Mouse (Mus musculus) brain, adult 2 months (tissue): ENCODE measurements around the gene Pth1r.
A peak's percentile ranks its signal among the peaks of the same experiment; 100 is the strongest.

Experiments
- DNase-seq: peaks from one replicate; pipeline ENCODE4 v3.0.0; 2011; ENCODE audit warnings: low read depth, low spot score

Pth1r gene

DNA sequence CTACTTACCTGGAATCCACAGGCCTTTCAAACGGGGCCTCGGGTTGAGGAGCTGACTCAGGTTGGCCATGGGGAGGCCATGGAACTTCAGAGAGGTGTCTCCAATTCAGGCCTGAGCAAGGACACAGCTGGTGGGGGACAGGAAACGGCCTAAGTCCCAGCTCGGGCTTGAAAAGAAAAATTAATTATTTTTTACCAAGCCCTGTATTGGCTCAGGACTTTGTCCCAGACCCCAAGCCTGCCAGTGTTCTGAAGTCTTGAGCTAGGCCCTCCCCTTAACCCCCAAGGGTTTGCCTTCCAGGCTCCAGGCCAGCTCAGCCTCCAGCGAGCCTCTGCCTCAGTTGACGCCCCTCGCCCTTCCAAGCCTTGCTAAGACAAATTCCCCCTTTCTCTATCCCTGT, at the start of gene Pth1r:
Gene Pth1r, minus strand, starts transcription at position 185 of the 400 bp plus-strand sequence.
- DNase-seq, result no peak

- DNase-seq, result peak; percentile 16
Observed at GRCm38 (mm10) chr9:110790462-110790861, 43.5 kb upstream of the Pth1r start.

DNA sequence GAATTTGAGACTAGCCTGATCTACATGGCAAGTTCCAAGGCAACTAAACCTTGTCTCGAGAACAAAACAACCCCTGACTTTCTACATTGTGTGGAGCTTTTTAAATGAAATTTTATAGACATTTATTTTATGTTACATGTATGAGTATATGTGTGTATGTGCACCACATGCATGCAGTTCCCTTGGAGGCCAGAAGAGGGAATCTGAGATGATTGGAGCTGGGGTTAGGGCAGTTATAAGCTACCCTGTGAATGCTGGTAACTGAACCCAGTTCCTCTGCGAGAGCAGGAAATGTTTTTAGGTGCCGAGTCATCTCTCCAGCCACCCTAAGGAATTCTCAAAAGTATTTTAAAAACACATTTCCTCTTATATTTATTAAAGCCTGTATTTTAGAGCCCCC, 41.2 kb upstream of the Pth1r start:
- DNase-seq, result no peak

DNA sequence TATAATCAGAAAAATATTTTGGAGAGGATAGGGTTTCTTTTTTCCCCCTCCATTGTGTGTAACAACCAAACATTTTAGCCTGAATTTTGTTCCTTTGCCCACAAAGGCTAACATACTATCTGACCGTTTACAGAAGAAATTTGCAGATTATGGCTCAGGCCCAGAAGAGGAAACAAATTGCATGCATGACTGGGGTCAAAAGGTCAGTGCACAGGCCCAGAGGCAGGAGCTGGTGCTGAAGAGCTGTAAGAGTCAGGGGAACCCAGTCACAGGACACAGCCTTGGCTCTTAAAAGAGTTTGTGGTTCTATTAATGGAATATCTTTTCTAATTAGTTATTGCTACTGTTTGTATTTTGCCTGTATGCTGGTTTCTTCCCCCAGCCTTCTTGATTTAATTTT, 36.7 kb upstream of the Pth1r start:
- no peak for DNase-seq

GRCm38 (mm10) chr9:110781731-110782130, 34.8 kb upstream of the Pth1r start:
- peak; percentile 75 for DNase-seq

- peak; percentile 94 for DNase-seq
Observed at GRCm38 (mm10) chr9:110781256-110781721, 34.3 kb upstream of the Pth1r start.

GRCm38 (mm10) chr9:110779242-110779913, 32.4 kb upstream of the Pth1r start:
- peak; percentile 15 for DNase-seq

GRCm38 (mm10) chr9:110778559-110778958, 31.6 kb upstream of the Pth1r start:
- DNase-seq, result no peak

DNA sequence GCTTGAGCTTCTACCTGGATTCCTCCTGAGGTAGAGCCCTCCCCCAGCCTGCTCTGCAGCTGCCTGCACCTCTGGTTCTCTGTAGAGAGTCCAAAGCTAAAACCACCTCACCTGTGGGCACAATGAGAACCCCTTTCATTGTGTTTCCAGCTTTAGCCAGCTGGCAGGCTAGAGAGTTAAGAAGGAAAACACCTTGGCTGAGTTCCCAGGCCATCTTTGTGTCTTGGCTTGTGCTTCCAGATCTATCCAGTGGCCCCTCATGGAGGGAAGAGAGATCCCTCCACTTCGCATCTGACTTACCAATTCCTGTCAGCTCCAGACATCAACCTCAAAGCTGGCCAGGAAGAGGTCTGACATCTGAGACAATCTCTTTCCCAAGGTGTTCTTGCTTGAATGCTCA, 31.2 kb upstream of the Pth1r start:
- no peak for DNase-seq

- no peak for DNase-seq
Observed at GRCm38 (mm10) chr9:110775269-110776022, 28.5 kb upstream of the Pth1r start.

DNA sequence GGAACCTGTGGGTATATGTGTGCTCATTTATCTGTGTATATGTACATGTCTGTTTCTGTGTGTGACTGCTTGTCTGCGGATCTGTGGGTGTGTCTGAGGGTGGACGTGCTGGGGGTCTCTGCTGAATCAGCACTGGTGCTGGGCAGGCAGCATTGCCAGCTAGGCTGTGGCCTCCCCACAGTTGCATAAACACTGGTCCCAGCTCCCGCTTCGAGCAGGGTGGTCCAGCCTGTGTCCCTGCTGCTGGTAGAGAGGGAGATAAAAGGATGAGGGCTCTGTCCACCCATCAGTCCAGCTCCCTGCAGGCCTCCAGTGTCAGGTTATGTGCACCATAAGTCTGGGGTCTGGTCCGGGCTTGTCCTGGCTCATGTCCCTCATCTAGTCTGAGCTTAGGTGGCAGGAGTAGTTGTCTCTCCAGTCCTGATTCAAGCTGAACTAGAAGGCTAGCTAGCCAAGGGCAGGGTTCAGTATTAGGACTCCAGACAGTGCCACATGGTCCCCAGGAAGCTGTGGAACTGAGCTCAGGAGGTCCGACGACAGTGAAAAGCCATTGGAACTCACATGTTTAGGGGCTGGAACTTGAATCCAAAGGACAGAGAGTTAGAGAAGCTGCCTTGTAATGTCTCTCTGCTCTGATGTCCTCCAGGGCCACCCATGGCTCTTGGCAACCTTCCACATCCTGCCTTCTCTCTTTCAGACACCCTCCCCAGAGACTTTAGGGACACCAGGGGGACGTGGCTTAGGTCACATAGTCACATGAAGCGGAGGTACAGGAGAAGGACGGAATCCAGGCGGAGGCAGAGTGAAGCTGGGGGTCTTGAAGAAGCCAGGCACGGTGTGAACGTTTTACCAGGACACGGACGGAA, 27.7 kb upstream of the Pth1r start:
- no peak for DNase-seq

DNA sequence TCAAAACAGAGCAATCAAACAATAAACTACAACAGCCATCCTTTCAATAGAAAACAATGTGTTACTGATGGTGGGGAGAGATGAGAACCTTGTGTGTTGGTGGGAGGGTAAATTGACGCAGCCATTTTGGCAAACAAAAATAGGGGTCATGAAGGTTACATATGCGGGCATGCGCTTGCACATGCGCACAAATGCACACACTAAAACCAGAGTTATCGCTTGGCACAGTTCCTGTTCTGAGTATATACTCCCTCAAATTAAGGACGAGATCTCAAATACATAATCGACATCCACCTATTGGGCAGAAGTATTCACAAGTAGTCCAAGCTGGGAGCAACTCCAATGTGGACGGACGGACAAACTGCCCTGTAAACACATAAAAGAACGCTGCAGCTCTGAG, 25.4 kb upstream of the Pth1r start:
- DNase-seq, result no peak

GRCm38 (mm10) chr9:110763405-110763804, 16.5 kb upstream of the Pth1r start:
- DNase-seq, result no peak

- no peak for DNase-seq
Observed at GRCm38 (mm10) chr9:110762763-110763162, 15.8 kb upstream of the Pth1r start.

DNA sequence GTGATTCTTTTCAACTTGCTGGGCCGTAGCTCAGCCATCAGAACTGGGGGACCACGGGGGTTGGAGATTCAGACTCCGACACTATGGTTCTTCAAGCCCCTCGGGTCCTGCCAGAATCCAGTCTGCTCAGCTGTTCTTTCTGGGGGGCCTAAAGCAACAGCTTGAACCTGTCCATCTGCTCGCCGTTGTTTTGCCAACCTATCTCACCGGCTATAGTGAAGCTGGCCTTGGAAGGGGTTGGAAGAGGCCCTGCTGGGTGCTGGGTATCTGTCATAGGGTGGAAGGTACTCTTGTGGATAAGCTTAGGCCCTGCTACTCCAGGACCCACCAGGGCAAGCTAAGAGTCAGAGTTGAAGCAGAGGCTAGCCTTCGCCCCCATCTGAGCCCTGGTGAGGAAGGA, 13.9 kb upstream of the Pth1r start:
- no peak for DNase-seq

DNA sequence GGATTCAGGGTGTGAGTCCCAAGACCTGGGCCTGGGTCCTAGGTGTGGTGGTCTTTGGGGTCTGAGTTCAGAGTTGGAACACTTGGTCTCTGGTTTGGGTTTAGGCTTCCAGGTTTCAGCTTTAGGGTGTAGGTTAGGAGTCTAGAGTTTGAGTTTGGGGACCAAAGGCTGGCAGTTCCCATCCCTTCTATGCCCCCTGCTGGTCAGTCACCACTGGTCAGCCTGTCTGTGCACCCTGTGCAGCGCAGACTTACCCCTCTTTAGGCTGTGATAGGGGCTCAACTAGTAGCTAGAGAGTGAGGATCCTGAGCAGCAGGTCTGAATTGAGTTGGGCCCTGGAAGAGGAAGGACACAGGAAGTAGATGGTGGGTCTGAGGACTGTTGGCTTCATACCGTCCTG, 12.3 kb upstream of the Pth1r start:
- peak; percentile 43 for DNase-seq

DNA sequence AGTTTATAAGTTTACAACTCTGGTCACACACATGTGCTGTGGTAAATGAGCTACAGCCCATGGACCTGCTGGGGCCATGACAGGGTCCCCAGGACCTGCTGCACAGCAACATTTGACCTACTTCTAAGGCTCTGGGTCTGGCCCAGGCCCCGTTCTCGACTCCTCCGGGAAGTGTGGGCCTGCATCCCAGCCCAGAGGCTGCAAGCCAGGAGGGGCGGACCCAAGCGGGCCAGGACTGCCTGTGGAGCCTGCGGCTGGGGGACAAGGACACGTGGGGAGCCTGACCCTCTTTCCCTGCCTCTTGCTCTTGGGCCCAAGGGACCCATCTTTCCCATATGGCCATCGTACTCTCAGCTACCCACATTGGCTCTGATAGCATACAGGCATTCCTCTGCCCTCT, 11.7 kb upstream of the Pth1r start:
- peak; percentile 9 for DNase-seq

- DNase-seq, result no peak
Observed at GRCm38 (mm10) chr9:110757816-110758215, 10.9 kb upstream of the Pth1r start.

GRCm38 (mm10) chr9:110753773-110754172, 6.8 kb upstream of the Pth1r start:
- DNase-seq, result no peak

- no peak for DNase-seq
Observed at GRCm38 (mm10) chr9:110752917-110753435, 6.0 kb upstream of the Pth1r start.

GRCm38 (mm10) chr9:110751412-110751811, 4.5 kb upstream of the Pth1r start:
- no peak for DNase-seq
